Mouse (Mus musculus) CH12.LX (cell line): ENCODE measurements around the gene Slc18b1.

Source experiments
- JUND ChIP-seq: conservative IDR thresholded peaks from 2 replicates; pipeline ENCODE4 v1.6.1; 2011; ENCODE audit warnings: low read depth, low read length, improper control_type of control experiment
- PAX5 ChIP-seq: IDR thresholded peaks from 2 replicates; pipeline ENCODE4 v1.6.1; 2012; ENCODE audit warnings: low read length, inconsistent platforms, mixed read lengths

DNA sequence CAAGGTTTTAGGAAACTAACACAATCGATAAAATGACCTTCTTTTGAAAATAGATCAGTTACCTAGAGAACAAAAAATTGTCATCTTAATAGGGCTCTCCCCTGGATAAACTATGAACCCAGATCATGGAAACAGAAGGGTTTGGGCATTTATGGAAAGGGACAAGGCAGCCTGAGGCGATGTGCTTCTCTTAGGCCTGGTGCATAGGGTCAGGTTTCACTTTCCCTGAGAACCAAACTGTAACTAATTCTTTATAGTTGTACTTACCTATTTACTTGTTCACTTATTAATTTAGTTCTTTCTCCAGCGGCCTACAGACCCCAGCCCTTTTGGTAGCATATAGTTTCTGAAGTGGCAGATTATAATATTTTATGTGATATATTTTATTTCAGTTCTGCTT is 40.3 kb downstream of the Slc18b1 start:
- TF ChIP-seq PAX5 (no peak), JUND (no peak)
